Mouse (Mus musculus) C2C12 (cell line): ENCODE data around the gene Apba1. TPM values are rescaled to one million over a fixed set of nuclear protein-coding genes. Genes with fewer than 3 reads are reported as not detected.

ENCODE experiments used
- H3K27me3 ChIP-seq: one replicate; pipeline ENCODE4 v1.6.1; 2011; ENCODE audit not compliant: control insufficient read depth, insufficient read depth, insufficient read length
- H3K36me3 ChIP-seq: one replicate; pipeline ENCODE4 v1.6.1; 2011; ENCODE audit not compliant: control insufficient read depth, insufficient read depth
- H3K4me3 ChIP-seq: one replicate; pipeline ENCODE4 v1.5.1; 2011; ENCODE audit warnings: mild to moderate bottlenecking, control low read depth; ENCODE audit not compliant: poor library complexity, insufficient read depth, severe bottlenecking
- H3K79me2 ChIP-seq: one replicate; pipeline ENCODE4 v1.6.1; 2011; ENCODE audit not compliant: control insufficient read depth, insufficient read depth
- H3K79me3 ChIP-seq: one replicate; pipeline ENCODE4 v1.6.1; 2011; ENCODE audit warnings: low read depth, control low read depth
- H3ac ChIP-seq: one replicate; pipeline ENCODE3; 2011; ENCODE audit warnings: low read depth; ENCODE audit not compliant: control insufficient read depth, insufficient read length
- CEBPB ChIP-seq: IDR thresholded peaks from one replicate; pipeline ENCODE4 v1.6.1; 2011; ENCODE audit warnings: low read depth, mild to moderate bottlenecking, control low read depth, moderate library complexity
- CTCF ChIP-seq: IDR thresholded peaks from one replicate; pipeline ENCODE4 v1.5.1; 2011; ENCODE audit not compliant: control insufficient read depth, insufficient read depth, insufficient read length
- FOSL1 ChIP-seq: IDR thresholded peaks from one replicate; pipeline ENCODE4 v1.8.0; 2011; ENCODE audit warnings: mild to moderate bottlenecking, low read length; ENCODE audit not compliant: poor library complexity, insufficient read depth, severe bottlenecking
- MAX ChIP-seq: IDR thresholded peaks from one replicate; pipeline ENCODE4 v1.6.1; 2011; ENCODE audit warnings: mild to moderate bottlenecking, control low read depth
- MYOD1 ChIP-seq: IDR thresholded peaks from one replicate; pipeline ENCODE4 v1.6.1; 2011; ENCODE audit warnings: low read depth; ENCODE audit not compliant: control insufficient read depth, insufficient read length
- MYOG ChIP-seq: IDR thresholded peaks from one replicate; pipeline ENCODE4 v1.6.1; 2011; ENCODE audit not compliant: control insufficient read depth, insufficient read length; ENCODE audit errors: extremely low read depth
- USF1 ChIP-seq: IDR thresholded peaks from one replicate; pipeline ENCODE4 v1.6.1; 2011; ENCODE audit warnings: low read depth, mild to moderate bottlenecking, control low read depth, moderate library complexity
- polyA plus RNA-seq: library from polyadenylated mRNA; unstranded; fragments of >200 nt; fragmentation: generic; extraction: Trizol; gene quantifications from one replicate; pipeline ENCODE4 v1.2.1, GENCODE M21; 2012; ENCODE audit warnings: missing spikeins

Apba1 gene
- polyA plus RNA-seq, 1 experiment: 0.02 TPM

- Histone ChIP-seq H3K79me2 (no peaks in the 10 kb centered on the region), H3ac (no peak overlapping the region), H3K4me3 (no peak overlapping the region), H3K36me3 (no peaks in the 10 kb centered on the region), H3K79me3 (no peaks in the 10 kb centered on the region), H3K27me3 (peaks cover 8% of the 10 kb centered on the region)
- no peak for TF ChIP-seq FOSL1
Measured at GRCm38 (mm10) chr19:23809236-23809635, 50.5 kb downstream of the Apba1 start.

- Histone ChIP-seq H3K79me2 (no peaks in the 10 kb centered on the region), H3K79me3 (no peaks in the 10 kb centered on the region), H3K36me3 (no peaks in the 10 kb centered on the region), H3K27me3 (peaks cover 5% of the 10 kb centered on the region), H3ac (no peak overlapping the region), H3K4me3 (no peak overlapping the region)
- TF ChIP-seq USF1 (no peak), CEBPB (no peak), CTCF (no peak), MYOD1 (no peak), MAX (no peak), MYOG (no peak), FOSL1 (no peak)
Measured at GRCm38 (mm10) chr19:23810512-23810911, 51.8 kb downstream of the Apba1 start.

- no peak overlapping the region for H3ac ChIP-seq
- peaks cover 4% of the 10 kb centered on the region for H3K27me3 ChIP-seq
- no peaks in the 10 kb centered on the region for H3K79me2 ChIP-seq
- no peak overlapping the region for H3K4me3 ChIP-seq
- H3K36me3 ChIP-seq: no peaks in the 10 kb centered on the region
- TF ChIP-seq USF1: no peak
- TF ChIP-seq MAX: no peak
- TF ChIP-seq CEBPB: no peak
- no peaks in the 10 kb centered on the region for H3K79me3 ChIP-seq
Measured at GRCm38 (mm10) chr19:23810976-23811375, 52.3 kb downstream of the Apba1 start.

GRCm38 (mm10) chr19:23816762-23817161 lies 58.1 kb downstream of the Apba1 start:
- Histone ChIP-seq H3K79me3 (no peaks in the 10 kb centered on the region), H3K4me3 (no peak overlapping the region), H3K27me3 (no peaks in the 10 kb centered on the region), H3K36me3 (no peaks in the 10 kb centered on the region), H3K79me2 (no peaks in the 10 kb centered on the region), H3ac (no peak overlapping the region)
- no peak for TF ChIP-seq FOSL1
- no peak for TF ChIP-seq MAX
- no peak for TF ChIP-seq MYOD1
- no peak for TF ChIP-seq CEBPB
- TF ChIP-seq USF1: no peak
- no peak for TF ChIP-seq CTCF
- TF ChIP-seq MYOG: no peak

- H3K79me2 ChIP-seq: no peaks in the 10 kb centered on the region
- H3K36me3 ChIP-seq: no peaks in the 10 kb centered on the region
- H3K79me3 ChIP-seq: no peaks in the 10 kb centered on the region
- TF ChIP-seq USF1 (no peak), FOSL1 (no peak), MYOD1 (no peak), CTCF (no peak), MYOG (no peak), CEBPB (no peak), MAX (no peak)
- H3K4me3 ChIP-seq: no peak overlapping the region
- H3ac ChIP-seq: no peak overlapping the region
- no peaks in the 10 kb centered on the region for H3K27me3 ChIP-seq
Measured at GRCm38 (mm10) chr19:23817196-23817595, 58.5 kb downstream of the Apba1 start.

- Histone ChIP-seq H3K27me3 (no peaks in the 10 kb centered on the region), H3K79me3 (no peaks in the 10 kb centered on the region)
- no peak for TF ChIP-seq FOSL1
Measured at GRCm38 (mm10) chr19:23819882-23820281, 61.2 kb downstream of the Apba1 start.

GRCm38 (mm10) chr19:23822497-23822896 lies 63.8 kb downstream of the Apba1 start:
- Histone ChIP-seq H3K79me3 (no peaks in the 10 kb centered on the region), H3ac (no peak overlapping the region), H3K4me3 (no peak overlapping the region), H3K27me3 (no peaks in the 10 kb centered on the region), H3K36me3 (no peaks in the 10 kb centered on the region), H3K79me2 (no peaks in the 10 kb centered on the region)
- TF ChIP-seq CTCF: no peak
- TF ChIP-seq MYOG: no peak
- TF ChIP-seq USF1: no peak
- no peak for TF ChIP-seq MYOD1
- no peak for TF ChIP-seq CEBPB
- TF ChIP-seq FOSL1: no peak
- TF ChIP-seq MAX: no peak

More at GRCm38 (mm10) chr19:23819882-23820281, 61.2 kb downstream of the Apba1 start:
- Histone ChIP-seq H3K36me3 (no peaks in the 10 kb centered on the region), H3ac (no peak overlapping the region), H3K4me3 (no peak overlapping the region), H3K79me2 (no peaks in the 10 kb centered on the region)
